Mouse (Mus musculus) lung, embryonic 14.5 days (tissue): Measurements from ENCODE around the gene Tradd. TPM values are rescaled to one million over a fixed set of nuclear protein-coding genes. Genes with fewer than 3 reads are reported as not detected.
A peak's percentile ranks its signal among the peaks of the same experiment; 100 is the strongest.
"Not testable (repeated sequence)": the region's sequence is repeated elsewhere in the genome, so short reads cannot be mapped to it uniquely, and the experiment has no call there.

ENCODE experiments used
- ATAC-seq: fragments of 200-750 bp; cut with Nextera tagmentation; 2 replicates; pipeline ENCODE4 v1.8.0; 2017; ENCODE audit warnings: mild to moderate bottlenecking, moderate TSS enrichment, moderate library complexity; ENCODE audit not compliant: insufficient read depth
- DNase-seq: peaks from one replicate; pipeline ENCODE4 v3.0.0-alpha.2; 2015
- H3K27ac ChIP-seq: fragments of 300-500 bp; sonication (generic); 2 replicates; pipeline ENCODE4 v1.5.1; 2014; ENCODE audit warnings: low read depth, mild to moderate bottlenecking, moderate library complexity
- H3K27me3 ChIP-seq: fragments of 300-500 bp; sonication (generic); 2 replicates; pipeline ENCODE4 v1.6.1; 2014; ENCODE audit warnings: low read length, control low read depth; ENCODE audit not compliant: insufficient read depth
- H3K36me3 ChIP-seq: fragments of 300-500 bp; sonication (generic); 2 replicates; pipeline ENCODE4 v1.6.1; 2014; ENCODE audit warnings: control low read depth; ENCODE audit not compliant: insufficient read depth
- H3K4me1 ChIP-seq: fragments of 300-500 bp; sonication (generic); 2 replicates; pipeline ENCODE4 v1.6.1; 2014; ENCODE audit warnings: antibody characterized with exemption, control low read depth; ENCODE audit not compliant: insufficient read depth
- H3K4me2 ChIP-seq: fragments of 300-500 bp; sonication (generic); 2 replicates; pipeline ENCODE4 v1.6.1; 2014; ENCODE audit warnings: mild to moderate bottlenecking
- H3K4me3 ChIP-seq: fragments of 300-500 bp; sonication (generic); 2 replicates; pipeline ENCODE4 v1.5.1; 2014; ENCODE audit warnings: low read depth, low read length
- H3K9ac ChIP-seq: fragments of 300-500 bp; sonication (generic); 2 replicates; pipeline ENCODE4 v1.6.1; 2014
- H3K9me3 ChIP-seq: fragments of 300-500 bp; sonication (generic); 2 replicates; pipeline ENCODE4 v1.6.1; 2016; ENCODE audit warnings: low read depth, low read length, control low read depth
- CTCF ChIP-seq: IDR thresholded peaks from 2 replicates; pipeline ENCODE4 v1.5.1; 2016; ENCODE audit warnings: antibody characterized with exemption, low read depth
- WGBS: fragments of 180-500 bp; shearing (Covaris S2); extraction: QIAGEN DNeasy Blood & Tissue Kit; methylation state at CpG from one replicate; pipeline ENCODE4 v1.1.7; 2014; 5-methylcytosine and 5-hydroxymethylcytosine counted together
- polyA plus RNA-seq: library from polyadenylated mRNA; unstranded; fragments of >200 nt; fragmentation: Nextera tagmentation; extraction: Ambion mirVana; gene quantifications from 2 replicates; pipeline ENCODE4 v1.2.1, GENCODE M21; 2014

Gene Tradd
- polyA plus RNA-seq, 1 experiment from 2014 or later = 24.3 TPM

DNA sequence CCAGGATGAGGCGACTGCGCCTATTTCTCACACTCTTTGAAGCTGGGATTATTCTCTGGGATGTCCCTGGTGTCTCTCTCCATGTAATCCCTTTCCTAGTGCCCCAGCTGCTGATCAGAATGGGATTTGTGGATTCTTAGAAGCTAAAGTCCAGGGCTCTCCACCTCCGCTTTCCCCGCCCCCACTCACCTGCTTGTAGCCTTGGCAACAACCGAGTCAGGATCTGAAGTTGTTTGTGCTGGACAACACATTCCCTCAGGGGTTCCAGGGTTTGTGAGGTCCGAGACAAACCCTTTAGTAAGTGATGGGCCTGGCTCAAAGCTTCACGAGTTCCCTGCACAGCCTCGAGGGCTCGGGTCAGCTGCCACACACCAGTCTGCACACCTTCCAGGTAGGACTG, 30.4 kb upstream of the Tradd start:
- H3K9ac ChIP-seq = peak overlapping the region; percentile 18; the same call in 1 of the 2 replicates
- H3K4me2 ChIP-seq = peak overlapping the region; percentile 49
- no peak overlapping the region for H3K27ac ChIP-seq
- TF ChIP-seq CTCF = no peak
- no peaks in the 10 kb centered on the region for H3K9me3 ChIP-seq
- peak overlapping the region; percentile 32 for H3K4me3 ChIP-seq
- WGBS = 55% methylated on average over 9 of the region's 9 CpGs
- peaks cover 13% of the 10 kb centered on the region; the same call in 1 of the 2 replicates for H3K36me3 ChIP-seq
- no peak for ATAC-seq
- 0 out of 2 replicates have a peak, but pooled peaks cover 6% of the 10 kb centered on the region for H3K4me1 ChIP-seq
- peaks cover 11% of the 10 kb centered on the region for H3K27me3 ChIP-seq
- no peak for DNase-seq

GRCm38 (mm10) chr8:105293405-105293804, 29.0 kb upstream of the Tradd start:
- TF ChIP-seq CTCF = no peak
- ATAC-seq (no peak), DNase-seq (no peak)
- H3K4me1 ChIP-seq = 0 out of 2 replicates have a peak, but pooled peaks cover 3% of the 10 kb centered on the region
- WGBS = 56% methylated on average over 19 of the region's 19 CpGs
- 0 out of 2 replicates have a peak, but pooled peaks cover 2% of the 10 kb centered on the region for H3K36me3 ChIP-seq
- no peak overlapping the region for H3K4me2 ChIP-seq
- H3K27me3 ChIP-seq = peaks cover 13% of the 10 kb centered on the region
- H3K27ac ChIP-seq = no peak overlapping the region
- no peak overlapping the region for H3K4me3 ChIP-seq
- no peaks in the 10 kb centered on the region for H3K9me3 ChIP-seq
- H3K9ac ChIP-seq = no peak overlapping the region

- Histone ChIP-seq H3K4me2 (no peak overlapping the region), H3K36me3 (no peaks in the 10 kb centered on the region), H3K27me3 (peaks cover 13% of the 10 kb centered on the region), H3K9me3 (no peaks in the 10 kb centered on the region), H3K27ac (no peak overlapping the region), H3K9ac (no peak overlapping the region), H3K4me1 (no peaks in the 10 kb centered on the region; the same call in 1 of the 2 replicates), H3K4me3 (no peak overlapping the region)
- ATAC-seq (no peak), DNase-seq (no peak)
- 72% methylated on average over 7 of the region's 7 CpGs for WGBS
- TF ChIP-seq CTCF = no peak
These were observed 28.1 kb upstream of the Tradd start for GRCm38 (mm10) chr8:105292471-105292870.

DNA sequence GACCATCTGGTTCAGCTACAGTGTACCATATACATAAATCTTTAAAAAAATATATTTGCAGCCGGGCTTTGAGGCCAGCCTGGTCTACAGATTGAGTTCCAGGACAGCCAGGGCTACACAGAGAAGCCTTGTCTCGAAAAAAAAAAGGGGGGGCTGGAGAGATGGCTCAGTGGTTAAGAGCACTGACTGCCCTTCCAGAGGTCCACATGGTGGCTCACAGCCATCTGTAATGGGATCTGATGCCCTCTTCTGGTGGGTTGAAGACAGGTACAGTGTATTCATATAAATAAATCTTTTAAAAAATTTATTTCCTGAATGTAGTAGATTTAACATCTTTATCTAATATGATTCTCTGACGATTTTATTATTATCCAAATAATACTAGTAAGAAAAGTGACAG, 27.4 kb upstream of the Tradd start:
- not testable (repeated sequence) for H3K4me2 ChIP-seq, H3K9me3 ChIP-seq, H3K9ac ChIP-seq, H3K36me3 ChIP-seq, H3K27ac ChIP-seq, H3K4me3 ChIP-seq, DNase-seq, H3K4me1 ChIP-seq, ATAC-seq
- peak; percentile 28 for TF ChIP-seq CTCF
- peaks cover 13% of the 10 kb centered on the region for H3K27me3 ChIP-seq
- WGBS = 67% methylated on average over 3 of the region's 3 CpGs

DNA sequence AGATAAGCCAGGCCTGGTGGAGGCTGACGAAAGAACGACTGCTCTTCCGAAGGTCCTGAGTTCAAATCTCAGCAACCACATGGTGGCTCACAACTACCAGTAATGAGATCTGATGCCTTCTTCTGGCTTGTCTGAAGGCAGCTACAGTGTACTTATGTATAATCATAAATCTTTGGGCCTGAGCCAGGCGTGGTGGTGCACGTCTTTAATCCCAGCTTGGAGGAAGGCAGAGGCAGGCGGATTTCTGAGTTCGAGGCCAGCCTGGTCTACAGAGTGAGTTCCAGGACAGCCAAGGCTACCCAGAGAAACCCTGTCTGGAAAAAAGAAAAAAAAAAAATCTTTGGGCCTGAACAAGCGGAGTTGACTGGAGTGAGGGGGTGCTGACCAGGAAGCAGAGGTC, 27.0 kb upstream of the Tradd start:
- DNase-seq, H3K27ac ChIP-seq, H3K4me2 ChIP-seq, H3K4me3 ChIP-seq, H3K9me3 ChIP-seq, H3K4me1 ChIP-seq, H3K36me3 ChIP-seq, ATAC-seq, H3K9ac ChIP-seq: not testable (repeated sequence)
- peaks cover 13% of the 10 kb centered on the region for H3K27me3 ChIP-seq
- WGBS = 74% methylated on average over 8 of the region's 8 CpGs

DNA sequence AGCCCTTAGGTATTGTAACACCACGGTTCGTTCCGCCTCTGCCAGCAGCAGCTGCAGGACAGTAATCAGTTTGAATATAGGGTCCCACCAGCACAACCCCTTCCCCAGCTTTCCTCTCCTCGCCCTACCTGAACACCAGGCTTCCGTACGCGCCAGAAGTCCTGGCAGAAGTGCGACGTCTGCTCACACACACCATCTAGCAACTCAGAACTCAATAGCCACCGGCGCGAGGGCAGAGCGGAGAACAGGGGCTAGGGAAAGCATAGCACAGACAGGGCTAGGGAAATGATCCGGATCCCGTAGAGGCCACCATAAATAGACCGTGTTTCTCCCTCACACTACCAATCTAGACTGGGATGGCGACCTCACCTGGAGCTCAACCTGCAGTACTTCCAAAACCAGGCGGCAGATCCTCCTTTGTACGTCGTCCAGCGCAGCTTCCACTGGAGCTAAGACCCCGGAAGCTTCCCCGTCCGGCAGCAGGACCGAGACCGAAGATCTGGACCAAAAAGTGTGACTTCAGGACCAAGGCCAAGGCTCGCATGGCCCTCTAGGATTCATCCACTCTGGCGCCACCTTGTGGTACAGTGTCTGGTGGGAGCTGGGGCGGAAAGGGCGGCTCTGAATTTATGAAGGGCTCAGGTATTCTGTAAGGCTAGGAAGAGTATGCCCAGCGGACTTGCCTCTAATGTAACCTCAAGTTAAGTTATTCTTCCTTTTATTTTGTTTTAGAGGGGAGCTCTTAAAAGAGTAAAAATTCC, 26.3 kb upstream of the Tradd start:
- H3K27me3 ChIP-seq = peaks cover 13% of the 10 kb centered on the region

GRCm38 (mm10) chr8:105289805-105290460, 25.5 kb upstream of the Tradd start, which contains the start of gene 4931428F04Rik:
4931428F04Rik (minus strand) TSS chr8:105289864.
- Histone ChIP-seq H3K27ac (peak within 1 kb of the TSS; percentile 75), H3K27me3 (peaks cover 13% of the 10 kb centered on the region), H3K9me3 (no peaks in the 10 kb centered on the region), H3K36me3 (no peaks in the 10 kb centered on the region), H3K4me2 (peak within 1 kb of the TSS; percentile 84), H3K9ac (peak within 1 kb of the TSS; percentile 54), H3K4me3 (peak within 1 kb of the TSS; percentile 51), H3K4me1 (no peaks in the 10 kb centered on the region; the same call in 1 of the 2 replicates)
- ATAC-seq (peak; percentile 42), DNase-seq (peak; percentile 72)
- peak; percentile 73 for TF ChIP-seq CTCF
- 1% methylated on average over 43 of the region's 43 CpGs for WGBS

More for the DNA sequence above, 26.3 kb upstream of the Tradd start:
- Histone ChIP-seq H3K27ac (no peak overlapping the region), H3K9ac (no peak overlapping the region), H3K4me2 (peak overlapping the region; percentile 84), H3K4me1 (no peaks in the 10 kb centered on the region; the same call in 1 of the 2 replicates), H3K36me3 (no peaks in the 10 kb centered on the region), H3K9me3 (no peaks in the 10 kb centered on the region), H3K4me3 (no peak overlapping the region; the same call in 1 of the 2 replicates)
- TF ChIP-seq CTCF = peak; percentile 96
- peak; percentile 98 for DNase-seq
- peak; percentile 1; the same call in 1 of the 2 replicates for ATAC-seq
- 7% methylated on average over 31 of the region's 31 CpGs for WGBS
